Mouse (Mus musculus): Measurements from ENCODE around the gene Phyhipl. TPM values are rescaled to one million over a fixed set of nuclear protein-coding genes. Genes with fewer than 3 reads are reported as not detected.
A peak's percentile ranks its signal among the peaks of the same experiment; 100 is the strongest.

Phyhipl gene
- total RNA-seq (2021): 100 to 1,000 TPM; 193 to 208 TPM
- long read RNA-seq, experiment 1, transcript Phyhipl-201 (5 exons, 2,877 nt): major isoform, 282 of 293 reads
- long read RNA-seq, experiment 1, partial matches to known transcripts: 3 of 293 reads
- long read RNA-seq, experiment 1, other reads (novel, unspliced or antisense): 8 of 293 reads
- long read RNA-seq, experiment 2, transcript Phyhipl-201 (5 exons, 2,877 nt): major isoform, 349 of 368 reads
- long read RNA-seq, experiment 2, partial matches to known transcripts: 5 of 368 reads
- long read RNA-seq, experiment 2, other reads (novel, unspliced or antisense): 14 of 368 reads

DNA sequence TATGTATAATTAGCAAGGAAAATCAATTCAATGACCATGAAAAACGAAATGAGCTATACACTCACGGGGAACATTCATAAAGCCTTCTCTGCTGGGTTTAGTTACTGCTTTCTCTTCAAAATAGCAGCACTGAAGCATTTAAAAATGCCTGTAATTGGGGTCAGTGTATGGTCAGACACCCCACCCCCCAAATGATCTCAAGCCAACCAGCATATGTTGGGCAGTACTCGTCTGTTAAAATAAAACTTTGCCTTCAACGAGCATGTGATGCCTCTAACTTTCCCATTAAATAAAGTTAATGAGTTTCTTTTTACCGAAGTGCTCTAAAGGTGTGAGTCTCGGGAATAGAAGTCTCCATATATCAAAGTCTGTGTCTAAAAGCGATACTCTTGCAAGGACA is at the start of gene Phyhipl:
TSS of gene Phyhipl (minus strand) at position 138 of the 400 bp plus-strand sequence.
- DNase-seq (ENCODE audit: low spot score in 2 of 2): no peak

DNA sequence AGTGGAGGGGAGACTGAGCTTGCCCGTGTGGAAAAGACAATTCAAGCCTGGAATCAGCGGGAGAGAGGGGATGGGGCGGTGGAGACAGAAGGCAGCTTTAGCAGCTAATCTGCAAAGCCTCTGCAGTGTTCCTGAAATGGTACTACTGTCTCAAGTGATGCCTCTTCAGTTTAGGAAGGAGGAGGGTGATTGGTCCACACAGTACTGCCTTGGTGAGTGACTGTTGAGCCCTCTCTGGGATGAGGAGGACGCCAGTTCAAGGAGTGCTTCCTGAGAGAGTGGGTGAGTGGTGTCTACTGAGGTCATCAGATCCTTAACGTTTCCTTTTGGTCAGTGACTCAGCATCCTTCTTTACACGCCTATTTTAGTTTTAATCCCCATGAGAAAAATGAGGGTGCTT is 47.4 kb upstream of the Phyhipl start:
- no peak for DNase-seq (ENCODE audit: low spot score in 2 of 2)

DNA sequence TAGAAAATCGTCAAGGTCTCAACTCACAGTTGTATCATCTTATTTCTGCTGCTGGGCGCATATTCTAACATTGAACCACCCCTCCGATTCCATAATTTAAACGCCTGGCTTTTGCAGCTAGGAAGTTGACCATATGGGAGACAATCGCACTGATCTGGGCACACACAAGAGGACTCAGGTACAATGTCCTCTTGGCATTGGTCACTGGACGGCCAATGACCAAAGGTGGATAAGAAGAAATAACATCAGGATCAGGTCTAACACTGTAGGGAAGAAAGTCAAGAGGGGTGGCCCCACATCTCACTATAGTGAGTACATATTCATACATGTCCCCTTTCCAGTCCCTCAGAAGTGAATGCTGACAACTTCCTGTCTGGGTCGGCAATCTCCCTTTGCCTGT is 43.8 kb upstream of the Phyhipl start:
- DNase-seq (ENCODE audit: low spot score in 2 of 2): no peak

DNA sequence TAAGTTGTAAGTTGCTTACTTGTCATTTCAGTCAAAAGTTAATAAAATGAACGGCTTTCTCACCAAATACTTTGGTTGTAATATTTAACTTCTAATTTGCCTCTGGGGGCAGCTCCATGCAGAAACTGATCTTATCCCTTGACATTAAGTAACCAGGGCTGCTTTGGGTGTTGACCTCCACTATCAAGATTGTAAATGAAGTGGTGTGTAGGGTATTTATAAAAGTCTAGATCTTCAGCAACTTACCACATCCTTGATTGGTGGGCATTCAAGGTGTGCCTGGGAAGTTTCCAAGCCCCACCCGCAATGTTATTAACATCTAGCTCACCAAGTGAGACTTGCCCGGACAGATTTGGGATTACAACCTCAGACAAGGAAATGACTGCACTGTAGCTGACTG is 42.2 kb upstream of the Phyhipl start:
- no peak for DNase-seq (ENCODE audit: low spot score in 2 of 2)

DNA sequence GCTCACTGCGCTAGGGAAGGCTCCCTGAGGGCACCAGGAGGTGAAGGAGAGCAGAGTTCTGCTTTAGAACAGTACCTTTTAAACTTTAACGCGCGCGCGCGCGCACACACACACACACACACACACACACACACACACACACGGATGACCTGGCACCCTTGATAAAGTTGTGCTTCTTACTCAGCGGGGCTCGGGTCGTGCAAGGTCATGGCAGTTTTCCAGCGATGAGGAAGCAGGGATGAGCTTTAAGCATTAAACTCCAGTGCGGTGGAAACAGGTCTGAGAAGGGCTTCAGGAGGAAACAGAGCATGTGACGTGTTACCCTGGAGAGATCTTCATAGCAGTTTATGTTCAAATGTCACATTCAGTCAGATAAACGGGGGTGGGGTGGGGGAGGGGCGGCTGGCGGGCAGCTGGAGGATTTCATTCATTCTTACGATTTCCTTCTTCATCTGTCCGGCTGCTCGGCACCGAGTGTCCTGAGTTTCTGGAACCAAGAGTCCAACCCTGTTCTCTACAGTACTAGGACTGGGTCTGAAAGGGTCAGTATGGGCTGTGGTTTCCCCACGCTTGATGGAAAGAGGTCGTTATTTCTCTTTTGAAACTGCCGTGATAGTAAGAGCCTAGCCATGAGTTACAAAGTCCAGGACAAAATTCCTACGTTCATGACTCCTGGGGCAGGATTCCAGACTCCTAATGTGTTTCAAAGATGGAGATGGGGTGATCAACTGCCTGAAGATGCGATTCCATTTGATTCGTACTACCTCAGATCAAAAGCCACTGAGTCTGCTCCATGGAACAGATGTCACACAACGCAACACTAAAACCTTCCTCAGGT is 41.2 kb upstream of the Phyhipl start:
- no peak for DNase-seq (ENCODE audit: low spot score in 2 of 2)

DNA sequence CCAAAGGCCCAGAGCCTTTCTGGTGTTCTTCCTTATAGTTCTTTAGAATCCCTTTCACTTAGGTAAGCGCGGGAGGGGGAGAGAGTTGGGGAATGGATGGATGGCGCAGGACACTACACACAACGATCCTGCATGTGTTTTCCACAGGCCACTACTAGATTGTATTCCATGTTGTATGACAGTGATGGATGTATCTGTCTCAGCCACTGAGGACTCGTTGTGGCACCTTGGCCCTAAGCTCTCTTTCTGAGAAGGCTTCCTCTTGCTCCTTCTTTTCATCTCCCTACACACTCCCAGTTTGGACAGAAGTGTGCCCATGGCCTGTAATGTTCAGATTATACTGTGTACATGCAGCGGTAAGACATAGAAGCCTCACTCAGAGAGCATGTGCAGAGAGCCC is 33.6 kb upstream of the Phyhipl start:
- DNase-seq (ENCODE audit: low spot score in 2 of 2): no peak

DNA sequence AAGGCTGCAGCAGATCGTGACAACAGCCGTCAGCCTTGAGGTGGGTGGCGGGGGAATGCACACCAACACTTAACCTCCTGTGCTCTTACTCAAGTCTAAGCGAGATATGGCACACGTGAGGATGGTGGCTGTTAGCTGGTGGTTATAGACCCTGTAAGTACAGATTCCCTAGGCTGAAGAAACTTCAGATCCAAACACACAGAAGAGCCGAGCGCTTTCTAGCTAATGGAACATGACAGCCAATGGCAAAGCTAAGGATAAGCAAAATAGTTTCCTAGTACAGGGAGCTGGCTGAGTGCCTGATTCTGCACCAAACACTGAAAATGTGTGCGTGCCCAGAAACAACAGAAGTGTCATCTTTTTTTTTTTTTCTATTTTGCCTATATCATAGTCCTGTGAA is 33.1 kb upstream of the Phyhipl start:
- peak in 1 of 2 experiments; percentile 37 for DNase-seq (ENCODE audit: low spot score in 2 of 2)

DNA sequence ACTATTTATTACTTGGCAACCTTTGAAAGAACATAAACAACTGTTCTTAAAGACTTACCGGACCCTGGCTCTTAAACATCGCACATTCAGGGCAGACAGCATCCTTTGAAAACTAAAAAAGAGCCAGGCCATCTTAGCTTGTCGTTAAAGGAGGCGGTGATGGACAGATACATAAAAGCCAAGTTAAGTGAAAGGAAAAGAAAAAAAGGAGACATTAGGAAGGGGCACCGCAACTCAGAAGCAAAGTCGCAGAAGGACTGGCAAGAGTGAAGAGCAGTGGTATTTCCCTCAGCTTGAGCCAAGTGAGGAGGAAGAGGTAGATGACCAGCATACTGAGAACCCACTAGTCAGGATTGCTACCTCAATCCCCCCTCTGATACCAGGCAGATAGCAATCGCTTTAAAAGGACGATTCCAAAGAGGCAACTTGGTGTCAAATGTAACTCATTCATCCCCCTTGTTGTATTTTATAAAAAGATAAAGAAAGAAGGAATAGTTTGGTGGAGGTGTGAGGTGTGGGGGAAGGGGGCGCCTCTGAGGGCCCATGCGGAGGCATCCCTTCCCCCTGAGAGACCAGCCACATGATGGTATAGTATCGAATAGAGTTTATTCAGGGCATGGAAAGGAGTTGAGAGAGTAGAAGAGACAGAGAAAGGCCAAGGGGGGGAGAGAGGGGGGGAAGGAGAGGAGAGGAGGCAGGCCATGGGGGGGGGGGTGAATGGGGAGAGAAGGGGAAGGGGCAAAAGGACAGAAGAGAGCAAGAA is 31.4 kb upstream of the Phyhipl start:
- DNase-seq (ENCODE audit: low spot score in 2 of 2): no peak

DNA sequence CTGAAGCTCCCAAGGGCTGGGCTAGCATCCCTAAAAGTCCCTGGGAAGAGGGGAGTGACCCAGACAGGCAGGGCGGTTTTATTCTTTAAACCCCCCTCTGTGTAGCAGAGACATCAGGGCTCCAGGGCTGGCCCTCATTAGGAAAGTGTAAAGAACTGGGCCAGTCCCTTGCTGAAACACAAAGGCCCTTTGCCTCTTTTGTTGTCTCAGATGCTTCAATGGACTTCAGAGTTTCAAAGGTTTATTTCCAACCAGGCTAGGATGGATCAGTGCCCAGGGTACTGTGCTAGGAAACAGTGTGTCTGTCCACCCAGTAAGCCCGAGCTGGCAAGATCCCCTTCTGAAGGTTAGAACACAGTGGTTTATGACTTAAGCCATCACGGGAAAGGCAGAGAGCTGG is 30.7 kb upstream of the Phyhipl start:
- DNase-seq (ENCODE audit: low spot score in 2 of 2): peak; percentile 45 to 80

DNA sequence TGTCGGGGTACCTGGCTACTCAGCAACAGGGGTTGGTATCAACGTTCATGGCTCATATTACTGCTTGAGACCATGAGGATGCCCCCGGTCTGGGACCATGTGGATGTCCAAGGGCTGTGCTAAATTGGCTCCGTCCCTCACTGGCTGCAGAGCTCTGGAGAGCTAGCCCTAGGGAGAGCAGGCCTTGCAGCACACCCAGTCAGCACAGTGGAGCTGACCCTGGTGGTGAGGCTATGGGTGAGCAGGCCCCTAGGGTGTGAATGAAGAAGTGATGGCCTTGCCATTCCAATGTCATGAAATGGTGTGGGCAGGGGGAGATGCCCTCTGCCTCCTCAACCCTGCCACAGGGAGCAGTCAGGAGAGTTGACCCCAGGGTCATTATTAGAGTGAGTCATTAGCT is 27.7 kb upstream of the Phyhipl start:
- DNase-seq (ENCODE audit: low spot score in 2 of 2): no peak

DNA sequence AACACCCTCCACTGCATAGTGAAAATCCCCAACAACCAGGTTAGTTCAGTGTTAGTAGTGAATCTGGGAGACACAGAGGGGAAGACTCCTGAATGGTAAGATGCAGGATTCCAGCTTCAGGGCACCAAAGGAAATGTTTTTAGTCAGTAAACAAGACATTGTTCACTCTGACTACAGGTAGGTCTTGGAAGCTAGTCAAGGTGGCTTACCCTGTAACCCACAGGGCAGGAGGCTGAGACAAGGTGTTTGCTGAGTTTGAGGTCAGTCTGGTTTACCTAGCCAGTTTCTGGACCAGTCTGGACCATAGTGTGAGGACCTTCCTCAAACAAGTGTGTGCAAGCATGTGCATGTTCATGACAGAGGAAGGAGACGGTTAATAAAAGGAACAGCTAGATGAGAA is 22.2 kb upstream of the Phyhipl start:
- no peak for DNase-seq (ENCODE audit: low spot score in 2 of 2)

DNA sequence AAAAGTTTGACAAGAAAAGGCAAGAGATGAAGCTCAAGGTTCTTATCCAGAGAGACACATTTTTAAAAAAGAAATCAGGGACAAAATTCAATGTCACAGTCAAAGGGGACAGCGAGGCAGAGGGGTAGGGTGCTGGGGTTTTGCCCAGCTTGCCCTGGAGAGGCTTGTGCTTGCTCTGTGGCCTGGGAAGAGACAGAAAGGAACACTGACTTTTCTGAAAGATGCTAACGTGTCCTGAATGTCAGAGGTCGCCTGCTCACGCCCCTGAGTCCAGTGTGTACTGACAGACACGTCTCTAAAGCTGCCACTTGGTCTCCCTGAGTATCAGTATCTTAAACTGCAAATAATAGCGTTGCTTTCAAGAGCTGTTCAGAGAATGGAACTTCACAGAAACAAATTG is 507 bp upstream of the Phyhipl start:
- no peak for DNase-seq (ENCODE audit: low spot score in 2 of 2)

DNA sequence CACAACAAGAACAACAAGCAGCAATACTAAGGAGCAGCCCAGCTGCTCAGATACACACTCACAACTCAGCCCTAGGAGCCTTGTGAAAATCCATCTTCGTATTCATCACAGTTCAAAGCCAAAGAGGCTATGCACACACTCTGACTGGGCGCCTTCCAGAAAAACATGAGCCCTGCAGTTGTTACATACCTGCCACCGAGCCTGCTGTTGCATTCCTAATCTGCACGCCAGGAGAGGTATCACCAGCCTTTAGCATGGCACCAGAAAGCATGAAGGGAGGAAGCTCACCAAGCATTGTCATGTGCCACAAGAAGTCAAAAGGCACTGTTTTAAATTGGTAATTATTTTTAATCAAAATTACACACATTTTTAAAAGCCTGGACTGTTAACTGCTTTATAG is 1.1 kb downstream of the Phyhipl start:
- no peak for DNase-seq (ENCODE audit: low spot score in 2 of 2)

DNA sequence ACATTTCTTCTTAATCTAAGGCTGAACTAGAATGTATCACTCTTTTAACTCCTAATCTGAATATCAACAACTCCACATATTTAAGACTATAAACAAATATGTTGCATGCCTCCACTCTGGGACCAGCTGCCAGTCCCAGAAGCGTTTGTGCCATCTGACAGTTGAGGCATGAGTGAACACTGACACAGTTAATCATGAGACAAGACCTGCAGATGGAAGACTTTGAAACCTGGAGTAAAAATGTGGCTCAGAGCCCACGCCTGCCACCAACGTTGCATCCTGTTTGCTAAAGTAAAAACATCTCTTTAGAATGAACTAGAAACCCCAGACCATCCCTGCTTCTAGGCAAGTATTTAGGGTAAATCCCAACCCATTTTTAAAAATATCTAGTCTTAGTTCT is 1.6 kb downstream of the Phyhipl start:
- DNase-seq (ENCODE audit: low spot score in 2 of 2): no peak

DNA sequence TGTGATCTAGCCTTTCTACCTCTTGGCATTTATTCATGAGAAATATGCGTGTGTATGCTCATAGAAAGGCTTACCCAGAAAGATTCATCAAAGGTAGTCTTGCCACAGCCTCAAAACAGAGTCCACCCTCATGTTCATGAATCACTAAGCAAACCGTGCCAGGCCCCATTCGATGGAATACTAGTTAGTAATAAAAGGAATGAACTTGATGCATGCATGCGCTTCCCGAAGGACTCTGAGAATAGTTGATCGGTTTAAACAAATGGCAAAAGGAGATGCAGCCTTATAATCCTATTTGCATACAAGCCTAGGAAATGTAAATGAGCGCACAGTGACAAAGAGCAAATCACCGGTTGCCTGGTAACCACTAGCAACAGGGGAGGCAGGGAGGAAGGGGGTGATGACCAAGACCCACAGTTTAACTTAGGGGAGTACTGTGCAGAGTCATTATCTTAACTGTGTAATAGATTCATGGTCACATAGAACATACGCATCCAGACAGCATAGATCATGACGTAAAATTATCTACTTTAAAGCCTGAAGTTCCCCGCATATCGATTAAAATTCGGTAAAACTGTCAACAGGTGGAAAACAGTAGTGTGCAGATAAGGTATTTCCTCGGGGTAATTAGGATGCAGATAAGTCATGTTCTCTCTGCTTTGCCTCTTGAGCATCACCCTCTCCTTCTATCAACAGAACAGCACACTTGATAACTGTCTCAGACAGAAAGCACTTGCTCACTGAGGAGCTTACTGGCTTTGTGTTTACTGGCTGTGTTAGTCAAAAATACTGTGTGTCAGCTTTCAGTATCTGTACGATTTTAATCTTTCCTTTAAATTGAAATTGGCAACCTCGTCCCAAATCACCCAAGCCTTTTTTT is 3.8 kb downstream of the Phyhipl start:
- DNase-seq (ENCODE audit: low spot score in 2 of 2): no peak

DNA sequence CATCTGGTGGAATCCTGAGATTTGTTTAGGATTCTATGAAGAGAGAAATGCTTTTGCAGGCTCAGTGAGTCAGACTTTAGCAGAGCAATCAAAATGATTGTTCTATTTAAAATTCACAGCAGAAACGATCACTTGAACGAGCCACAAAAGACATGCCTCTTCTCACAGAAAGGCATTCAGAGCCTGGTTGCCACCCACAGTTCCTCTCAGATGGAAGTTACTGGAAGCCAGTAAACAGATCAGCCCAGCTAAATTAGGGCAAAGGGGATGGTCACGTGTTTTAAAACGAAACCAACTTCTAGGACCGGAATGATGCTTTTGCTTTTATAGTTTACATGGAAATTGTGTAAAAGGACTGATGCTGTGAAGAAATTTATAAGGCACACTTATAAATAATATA is 6.9 kb downstream of the Phyhipl start:
- DNase-seq (ENCODE audit: low spot score in 2 of 2): peak in 1 of 2 experiments; percentile 71

DNA sequence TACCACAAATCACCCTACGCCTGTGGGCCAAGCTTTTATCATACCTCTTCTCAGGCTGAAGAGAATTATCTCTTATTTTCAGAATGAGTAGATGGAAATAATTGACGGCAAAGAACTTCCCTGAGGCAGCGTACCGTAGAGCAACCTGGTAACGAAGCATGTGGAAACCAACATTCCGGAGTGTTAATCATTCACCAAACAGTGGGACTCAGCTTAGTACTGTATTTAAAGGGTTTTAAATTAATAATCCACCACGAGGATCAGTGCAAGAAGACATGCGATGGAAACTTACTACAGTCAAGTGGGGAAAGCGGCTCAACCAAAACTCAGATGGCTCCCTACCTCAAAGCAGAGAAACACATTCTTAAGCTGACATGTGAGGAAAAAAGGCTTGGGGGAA is 12.6 kb downstream of the Phyhipl start:
- no peak for DNase-seq (ENCODE audit: low spot score in 2 of 2)

DNA sequence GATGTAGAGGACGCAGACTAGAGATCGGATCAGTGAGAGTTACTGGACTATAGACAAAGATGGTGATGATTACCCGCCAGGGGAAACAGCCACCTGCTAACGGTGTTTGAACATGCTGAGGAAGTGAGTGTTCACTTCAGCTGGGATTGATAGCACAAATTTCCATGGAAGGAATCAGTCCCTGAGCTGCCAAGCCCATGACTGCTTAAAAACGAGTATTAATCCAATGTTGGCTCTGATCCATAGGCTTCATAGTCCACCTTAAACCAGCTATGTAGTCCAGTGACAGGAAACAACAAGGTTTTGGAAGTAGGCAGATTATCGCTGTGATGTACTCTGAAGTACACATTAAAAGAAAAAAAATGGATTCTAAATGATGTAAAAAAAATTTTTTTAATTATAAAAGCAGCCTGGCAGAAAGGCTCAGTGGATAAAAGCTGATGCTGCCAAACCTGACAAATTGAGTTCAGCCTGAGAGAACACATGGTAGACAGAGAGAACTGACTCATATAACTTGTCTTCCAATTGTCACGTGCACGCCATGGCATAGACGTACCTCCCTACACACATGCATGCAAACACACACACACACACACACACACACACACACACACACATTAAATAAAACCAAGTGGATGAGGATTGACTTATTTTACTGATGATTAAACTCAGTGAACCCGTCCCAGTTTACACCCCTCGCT is 14.7 kb downstream of the Phyhipl start:
- peak; percentile 29 to 59 for DNase-seq (ENCODE audit: low spot score in 2 of 2)

DNA sequence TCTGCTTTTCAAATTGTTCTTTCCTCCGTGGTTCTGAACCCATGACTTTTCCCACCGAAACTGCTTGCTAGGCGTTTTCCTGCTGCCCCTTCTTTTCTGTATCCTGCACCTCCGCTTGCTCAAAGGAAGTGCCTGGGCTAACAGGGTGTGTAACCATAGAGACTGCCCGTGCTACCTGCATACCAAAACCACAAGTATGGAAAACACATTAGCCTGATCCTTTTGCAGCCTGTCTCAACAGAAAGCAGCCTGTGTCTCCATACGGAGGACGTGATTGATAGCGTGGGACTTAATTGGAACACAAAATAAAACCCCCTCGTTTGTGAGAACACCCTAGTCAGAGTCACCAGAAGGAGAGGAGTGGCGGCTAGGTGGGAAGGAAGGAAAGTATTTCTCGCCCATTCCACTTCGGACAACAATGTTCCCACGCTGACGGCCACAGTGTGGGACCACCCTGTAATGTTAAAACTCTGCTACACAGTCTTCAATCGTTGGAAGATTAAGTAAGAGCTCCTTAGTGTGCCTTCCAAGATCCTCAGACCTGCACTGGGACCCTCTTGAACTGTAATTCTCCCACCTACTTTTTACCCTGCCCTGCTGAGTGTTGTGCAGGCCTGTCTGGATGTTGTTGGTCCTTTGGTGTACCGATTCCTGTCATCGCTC is 15.6 kb downstream of the Phyhipl start:
- peak in 1 of 2 experiments; percentile 32 for DNase-seq (ENCODE audit: low spot score in 2 of 2)
